Mouse (Mus musculus): ENCODE measurements around the gene Golga4.
"Not testable (repeated sequence)": the region's sequence is repeated elsewhere in the genome, so short reads cannot be mapped to it uniquely, and the experiment has no call there.

The Golga4 gene

GRCm38 (mm10) chr9:118587115-118587514 lies 81.0 kb downstream of the Golga4 start:
- in situ Hi-C loops (cut with MboI, MseI): no loop called here

GRCm38 (mm10) chr9:118589249-118589648 lies 83.2 kb downstream of the Golga4 start:
- in situ Hi-C loops (cut with MboI, MseI): no loop called here

- in situ Hi-C loops (cut with MboI, MseI): no loop called here
These were observed 84.2 kb downstream of the Golga4 start for GRCm38 (mm10) chr9:118590230-118590629.

GRCm38 (mm10) chr9:118591633-118592032 lies 85.6 kb downstream of the Golga4 start:
- in situ Hi-C loops (cut with MboI, MseI): no loop called here

GRCm38 (mm10) chr9:118592585-118593249 lies 86.7 kb downstream of the Golga4 start:
- in situ Hi-C loops (cut with MboI, MseI): no loop called here

GRCm38 (mm10) chr9:118593443-118593842 lies 87.4 kb downstream of the Golga4 start:
- in situ Hi-C loops (cut with MboI, MseI): no loop called here

GRCm38 (mm10) chr9:118596767-118597166 lies 90.7 kb downstream of the Golga4 start:
- in situ Hi-C loops (cut with MboI, MseI): no loop called here

- in situ Hi-C loops (cut with MboI, MseI): not testable (repeated sequence)
These were observed 94.3 kb downstream of the Golga4 start for GRCm38 (mm10) chr9:118600393-118600792.

- in situ Hi-C loops (cut with MboI, MseI): no loop called here
These were observed 96.5 kb downstream of the Golga4 start for GRCm38 (mm10) chr9:118602576-118602975.

GRCm38 (mm10) chr9:118606148-118606816 lies 100.2 kb downstream of the Golga4 start, which contains the start of gene Itga9:
Gene Itga9, plus strand, starts transcription at chr9:118606690.
- in situ Hi-C loops (cut with MboI, MseI): loop anchor here (5.0 kb wide), 1 partner anchor 266 kb away; no protein-coding TSS in a partner anchor

- in situ Hi-C loops (cut with MboI, MseI): loop anchor here (5.0 kb wide), 1 partner anchor 265 kb away; no protein-coding TSS in a partner anchor
These were observed 100.8 kb downstream of the Golga4 start for GRCm38 (mm10) chr9:118606817-118607371.

- in situ Hi-C loops (cut with MboI, MseI): loop anchor here (5.0 kb wide), 1 partner anchor 264 kb away; no protein-coding TSS in a partner anchor
These were observed 101.8 kb downstream of the Golga4 start for GRCm38 (mm10) chr9:118607701-118608401.

GRCm38 (mm10) chr9:118608556-118608955 lies 102.5 kb downstream of the Golga4 start:
- in situ Hi-C loops (cut with MboI, MseI): loop anchor here (5.0 kb wide), 1 partner anchor 264 kb away; no protein-coding TSS in a partner anchor

- in situ Hi-C loops (cut with MboI, MseI): no loop called here
These were observed 104.0 kb downstream of the Golga4 start for GRCm38 (mm10) chr9:118610060-118610459.

- in situ Hi-C loops (cut with MboI, MseI): no loop called here
These were observed 105.1 kb downstream of the Golga4 start for GRCm38 (mm10) chr9:118611111-118611541.

- in situ Hi-C loops (cut with MboI, MseI): no loop called here
These were observed 106.0 kb downstream of the Golga4 start for GRCm38 (mm10) chr9:118611958-118612581.

- in situ Hi-C loops (cut with MboI, MseI): no loop called here
These were observed 111.2 kb downstream of the Golga4 start for GRCm38 (mm10) chr9:118617237-118617636.

- in situ Hi-C loops (cut with MboI, MseI): no loop called here
These were observed 112.7 kb downstream of the Golga4 start for GRCm38 (mm10) chr9:118618732-118619250.

- in situ Hi-C loops (cut with MboI, MseI): no loop called here
These were observed 114.7 kb downstream of the Golga4 start for GRCm38 (mm10) chr9:118620807-118621206.

- in situ Hi-C loops (cut with MboI, MseI): no loop called here
These were observed 115.6 kb downstream of the Golga4 start for GRCm38 (mm10) chr9:118621691-118622090.
